Mouse (Mus musculus): ENCODE data around the gene Unc13d.

Unc13d gene

GRCm38 (mm10) chr11:116049610-116050009 lies 28.2 kb downstream of the Unc13d start:
- in situ Hi-C loops (cut with MboI, MseI), result loop anchor here (10.0 kb wide), 1 partner anchor 915 kb away; no protein-coding TSS in a partner anchor

GRCm38 (mm10) chr11:116045173-116045572 lies 32.6 kb downstream of the Unc13d start:
- in situ Hi-C loops (cut with MboI, MseI), result no loop called here

- in situ Hi-C loops (cut with MboI, MseI), result no loop called here
These were observed 34.5 kb downstream of the Unc13d start for GRCm38 (mm10) chr11:116043286-116043685.

DNA sequence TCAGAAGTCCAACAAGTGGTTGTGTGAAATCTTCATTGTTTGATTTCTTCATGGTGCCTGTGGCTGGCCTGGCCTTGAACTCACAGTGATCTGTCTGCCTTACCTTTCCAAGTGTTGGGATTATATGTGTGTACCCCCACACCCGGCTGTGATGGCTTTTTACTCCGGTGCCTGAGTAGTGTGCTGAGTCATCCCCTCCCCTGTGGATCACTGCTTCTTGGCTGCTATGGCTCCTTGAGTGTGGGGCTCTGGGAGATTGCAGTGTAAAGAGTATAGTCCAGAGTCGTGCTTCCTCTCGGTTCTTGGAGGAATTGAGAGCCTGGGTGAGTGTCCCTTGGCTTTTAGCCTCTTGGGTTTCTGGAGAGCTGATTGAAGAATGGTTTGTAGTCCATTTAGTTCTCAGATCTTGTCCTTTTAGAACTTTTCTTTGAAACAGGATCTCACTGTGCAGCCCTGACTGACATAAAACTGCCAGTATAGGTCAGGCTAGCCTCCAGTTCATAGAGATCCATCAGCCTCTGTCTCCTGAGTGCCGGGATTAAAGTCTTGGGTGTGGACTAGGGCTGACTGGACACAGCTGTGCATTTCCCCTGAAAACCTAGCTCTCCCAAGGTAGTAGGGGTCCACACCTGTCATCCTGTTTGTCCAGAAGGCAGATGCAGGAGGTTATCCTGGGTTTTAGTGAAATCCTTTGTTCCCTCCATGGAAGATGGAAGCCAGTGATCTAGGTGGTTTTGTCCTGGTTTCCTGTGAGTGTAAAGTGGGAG lies 35.2 kb downstream of the Unc13d start:
- in situ Hi-C loops (cut with MboI, MseI), result no loop called here

- in situ Hi-C loops (cut with MboI, MseI), result no loop called here
These were observed 35.9 kb downstream of the Unc13d start for GRCm38 (mm10) chr11:116041833-116042232.

GRCm38 (mm10) chr11:116040593-116040992 lies 37.2 kb downstream of the Unc13d start:
- in situ Hi-C loops (cut with MboI, MseI), result no loop called here

DNA sequence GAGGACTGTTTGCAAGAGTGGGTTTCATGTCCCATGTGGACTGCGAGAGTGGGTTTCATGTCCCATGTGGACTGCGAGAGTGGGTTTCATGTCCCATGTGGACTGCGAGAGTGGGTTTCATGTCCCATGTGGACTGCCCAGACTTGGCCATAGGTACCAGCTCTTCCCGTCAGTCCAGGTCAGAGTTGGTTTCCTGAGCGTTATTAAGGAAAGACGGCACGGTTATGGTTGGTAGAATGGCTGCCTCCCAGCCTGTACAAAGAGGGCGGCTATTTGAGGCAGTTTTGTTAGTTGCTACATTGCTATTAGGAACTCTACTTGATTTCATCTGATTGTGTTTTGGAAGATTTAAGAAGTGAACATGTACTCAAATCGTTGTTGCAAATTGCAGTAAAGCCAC lies 39.9 kb downstream of the Unc13d start:
- in situ Hi-C loops (cut with MboI, MseI), result no loop called here

GRCm38 (mm10) chr11:116036671-116037070 lies 41.1 kb downstream of the Unc13d start:
- in situ Hi-C loops (cut with MboI, MseI), result no loop called here

DNA sequence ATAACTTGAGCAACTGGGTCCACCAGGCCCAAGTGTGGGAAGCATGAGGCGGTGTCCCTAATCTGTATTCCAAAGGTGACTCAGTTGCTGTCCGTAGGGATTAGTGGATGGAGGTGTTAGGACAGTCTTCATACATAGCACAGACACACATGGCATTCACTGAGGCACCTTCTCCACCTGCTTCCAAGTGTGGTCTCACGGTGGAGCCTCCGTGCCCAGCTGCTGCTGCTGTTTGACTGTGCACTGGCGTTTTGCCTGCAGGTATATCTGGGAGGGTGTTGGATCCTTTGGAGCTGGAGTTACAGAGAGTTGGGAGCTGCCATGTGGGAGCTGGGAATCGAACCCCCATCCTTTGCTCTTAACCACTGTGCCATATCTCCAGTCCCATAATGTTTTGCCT lies 43.2 kb downstream of the Unc13d start:
- in situ Hi-C loops (cut with MboI, MseI), result no loop called here

DNA sequence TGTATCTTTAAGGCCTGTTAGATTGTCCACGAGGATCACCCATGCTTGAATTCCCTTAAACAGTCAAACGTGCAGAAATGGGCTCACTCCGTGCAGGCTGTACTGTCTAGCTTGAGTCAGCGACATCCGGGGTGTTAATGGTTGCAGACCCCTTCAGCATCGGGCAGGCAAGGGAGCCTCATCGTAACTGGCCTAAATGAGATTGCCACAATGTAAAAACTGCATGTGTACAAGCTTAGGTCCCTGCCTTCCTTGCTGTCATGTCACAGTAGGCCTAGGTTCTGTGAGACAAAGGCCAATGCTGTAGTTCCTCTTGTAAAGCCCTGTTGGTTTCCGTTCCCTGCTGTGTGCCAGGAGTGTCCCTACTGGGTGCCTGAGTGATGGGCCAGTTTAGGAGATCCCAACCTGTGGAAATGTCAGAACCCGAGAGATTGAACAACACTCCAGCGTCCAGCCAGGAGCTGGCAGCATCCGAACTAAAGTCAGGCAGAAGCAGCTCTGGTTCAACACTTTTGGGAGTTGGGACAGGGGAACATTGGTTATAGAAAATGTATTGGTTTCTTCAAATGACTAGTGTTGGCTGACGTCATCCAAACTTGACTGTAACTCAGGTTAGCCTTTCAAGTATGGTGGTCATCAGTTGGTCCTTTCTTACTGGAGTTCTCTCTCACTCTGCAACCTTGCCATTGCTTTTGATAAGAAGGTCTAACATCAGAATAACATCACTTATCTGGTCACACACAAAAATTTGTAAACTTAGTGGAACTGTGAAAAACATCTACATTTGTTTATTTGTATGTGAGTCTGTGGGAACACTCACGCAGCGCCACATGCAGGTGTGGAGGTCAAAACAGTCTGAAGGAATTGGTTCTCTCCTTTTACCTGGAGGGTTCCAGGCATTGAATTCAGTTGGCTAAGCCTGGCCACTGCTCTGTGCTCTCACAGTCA lies 46.6 kb downstream of the Unc13d start:
- in situ Hi-C loops (cut with MboI, MseI), result no loop called here

- in situ Hi-C loops (cut with MboI, MseI), result no loop called here
These were observed 47.5 kb downstream of the Unc13d start, which contains the start of gene Unk for GRCm38 (mm10) chr11:116030088-116030897. TSS of gene Unk (plus strand) at chr11:116030322.

GRCm38 (mm10) chr11:116029086-116029865 lies 48.5 kb downstream of the Unc13d start:
- in situ Hi-C loops (cut with MboI, MseI), result loop anchor here (10.0 kb wide), 1 partner anchor 1286 kb away; no protein-coding TSS in a partner anchor

- in situ Hi-C loops (cut with MboI, MseI), result loop anchor here (10.0 kb wide), 1 partner anchor 1286 kb away; no protein-coding TSS in a partner anchor
These were observed 49.4 kb downstream of the Unc13d start for GRCm38 (mm10) chr11:116028177-116028865.

- in situ Hi-C loops (cut with MboI, MseI), result loop anchor here (10.0 kb wide), 1 partner anchor 1287 kb away; no protein-coding TSS in a partner anchor
These were observed 50.0 kb downstream of the Unc13d start, which contains the start of gene H3f3b for GRCm38 (mm10) chr11:116027756-116028155. TSS of gene H3f3b (minus strand) at chr11:116027962.

- in situ Hi-C loops (cut with MboI, MseI), result loop anchor here (10.0 kb wide), 1 partner anchor 1290 kb away; no protein-coding TSS in a partner anchor
These were observed 52.5 kb downstream of the Unc13d start for GRCm38 (mm10) chr11:116025056-116025845.

DNA sequence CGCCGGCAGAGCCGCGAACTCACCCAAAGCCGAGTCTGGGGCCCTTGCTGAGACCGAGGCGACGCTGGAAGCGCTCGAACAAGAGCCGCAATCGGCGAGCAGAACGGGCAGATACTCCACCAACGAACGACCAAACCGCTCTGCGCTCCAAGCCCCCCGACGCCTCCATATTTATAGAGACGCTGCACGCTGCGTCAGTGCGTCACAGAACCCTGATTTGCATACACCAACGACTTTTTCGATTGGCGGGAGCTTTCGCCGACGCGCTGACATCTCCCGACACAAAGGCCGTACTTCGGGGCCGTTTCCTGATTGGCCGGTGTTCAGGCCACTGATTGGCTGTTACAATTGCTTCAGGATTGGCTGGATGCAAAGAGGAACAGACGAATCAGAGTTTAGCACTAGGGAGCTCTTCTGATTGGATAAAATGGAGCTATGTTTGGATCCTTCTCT lies 53.4 kb downstream of the Unc13d start:
- in situ Hi-C loops (cut with MboI, MseI), result loop anchor here (10.0 kb wide), 1 partner anchor 1290 kb away; no protein-coding TSS in a partner anchor

DNA sequence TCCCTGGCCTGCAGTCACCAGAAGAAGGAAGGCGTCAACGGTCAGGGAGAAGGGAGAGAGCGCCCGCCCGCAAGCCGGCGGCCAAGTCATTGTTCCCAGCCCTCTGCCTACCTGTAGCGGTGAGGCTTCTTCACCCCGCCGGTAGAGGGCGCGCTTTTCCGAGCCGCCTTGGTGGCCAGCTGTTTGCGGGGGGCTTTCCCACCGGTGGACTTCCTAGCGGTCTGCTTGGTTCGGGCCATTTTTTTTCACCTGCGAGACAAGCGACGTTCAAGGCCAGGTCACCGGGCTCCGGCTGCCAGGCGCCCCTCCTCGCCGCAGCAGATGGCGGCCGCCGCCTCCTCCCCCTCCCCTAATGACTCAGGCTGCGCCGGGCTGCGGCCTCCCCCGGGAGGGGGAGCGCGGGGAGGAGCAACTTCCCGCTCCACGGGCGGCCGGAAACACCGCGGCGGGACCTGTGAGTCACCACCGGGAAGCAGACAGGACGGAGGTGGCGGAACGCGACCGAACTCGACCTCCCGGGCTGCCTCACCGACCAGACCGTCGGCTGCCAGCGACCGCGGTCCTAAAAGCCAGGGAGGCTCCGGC lies 53.9 kb downstream of the Unc13d start:
- in situ Hi-C loops (cut with MboI, MseI), result loop anchor here (10.0 kb wide), 1 partner anchor 1291 kb away; no protein-coding TSS in a partner anchor
